Mouse (Mus musculus) central nervous system, embryonic 18 days (tissue): Measurements from ENCODE around the gene Abca5. TPM values are rescaled to one million over a fixed set of nuclear protein-coding genes. Genes with fewer than 3 reads are reported as not detected.

Experiments
- polyA plus RNA-seq: library from polyadenylated mRNA; depleted of rRNA; stranded (reverse); fragments of >200 nt; gene quantifications from 2 replicates; pipeline ENCODE4 v1.2.3, GENCODE M21; 2012; rRNA removed

The Abca5 gene
- polyA plus RNA-seq: 8.6 and 9.6 TPM in 2 replicates

DNA sequence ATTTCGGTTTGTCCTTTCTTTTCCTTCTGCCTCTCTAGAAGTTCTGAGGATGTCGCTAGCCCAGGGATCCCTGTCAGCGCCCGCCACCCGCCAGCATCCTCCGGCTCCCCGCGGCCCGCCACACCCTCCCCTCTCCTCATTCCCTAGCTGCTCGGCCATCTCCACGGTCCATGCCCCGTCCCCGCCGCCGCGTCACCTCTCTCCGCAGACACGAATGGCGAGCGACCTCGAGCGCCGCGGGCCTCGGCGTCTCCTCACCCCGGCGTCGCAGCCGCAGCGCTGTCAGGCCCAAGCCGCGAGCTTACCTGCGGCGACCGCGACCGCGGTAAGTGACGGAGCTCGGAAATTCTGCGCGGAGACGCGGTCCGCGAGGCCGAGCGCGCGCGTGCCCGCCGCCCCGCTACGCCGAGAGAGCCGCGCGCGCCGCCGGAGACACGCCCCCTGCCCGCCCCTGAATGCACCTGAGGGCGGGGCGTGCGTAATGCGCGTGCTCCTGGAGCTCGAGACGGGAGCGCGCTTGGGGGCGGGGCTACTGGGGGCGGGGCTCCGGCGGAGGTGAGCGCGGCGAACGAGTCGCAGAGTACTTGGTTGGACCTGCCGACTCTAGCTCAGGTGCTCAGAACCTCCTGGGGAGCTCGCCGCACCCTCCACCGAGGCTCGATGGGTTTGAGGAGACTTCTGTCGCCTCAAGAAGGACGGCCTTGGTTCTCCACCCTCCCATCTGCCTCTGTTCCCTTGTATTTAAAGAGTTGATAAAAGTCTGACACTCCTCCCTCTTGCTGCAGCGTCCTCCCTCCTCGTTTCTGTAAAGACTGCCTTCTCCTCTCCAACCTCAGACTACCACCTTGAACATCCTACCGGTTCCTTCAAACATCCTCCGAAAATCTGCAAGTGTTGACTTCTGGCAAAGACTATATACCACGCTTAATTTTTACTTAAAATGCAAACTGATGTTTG lies at the start of gene Abca5:
Gene Abca5 (minus strand): TSS at position 428 of the 957 bp plus-strand sequence.

DNA sequence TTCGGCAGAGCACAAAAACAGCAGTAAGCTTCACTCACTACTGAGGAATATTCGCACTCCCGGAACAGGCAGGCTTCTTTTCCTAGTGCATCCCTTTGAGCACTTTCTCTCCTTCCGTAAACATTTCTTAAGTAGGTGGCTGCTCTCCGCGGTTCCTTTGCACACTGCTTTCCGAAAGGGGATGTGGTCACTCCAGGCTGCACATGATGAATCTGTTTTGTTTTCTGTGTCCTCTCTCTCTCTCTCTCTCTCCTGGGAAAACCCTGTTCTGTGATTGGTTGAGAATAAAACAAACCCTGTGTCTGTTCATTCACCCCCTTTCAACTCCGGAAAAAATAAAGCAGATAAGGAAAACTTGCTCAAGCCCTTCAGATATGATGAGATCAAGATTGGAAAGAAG lies 86.0 kb downstream of the Abca5 start, which contains the start of gene Abca6:
Gene Abca6 (minus strand): TSS at position 243 of the 400 bp plus-strand sequence.

Other genes starting within 250 kb of the Abca5 start
- gene Abca8a, start 241.7 kb downstream of the Abca5 start, polyA plus RNA-seq: 4.5 and 5.3 TPM in 2 replicates
- 2.9 and 3.0 TPM in 2 replicates for gene Abca9, start 169.5 kb downstream of the Abca5 start, polyA plus RNA-seq
- gene Abca6, start 85.9 kb downstream of the Abca5 start, polyA plus RNA-seq: 0.36 and 0.43 TPM in 2 replicates
- 20.0 and 21.0 TPM in 2 replicates for gene Map2k6, start 61.4 kb upstream of the Abca5 start, polyA plus RNA-seq